In the genomic region with DNA sequence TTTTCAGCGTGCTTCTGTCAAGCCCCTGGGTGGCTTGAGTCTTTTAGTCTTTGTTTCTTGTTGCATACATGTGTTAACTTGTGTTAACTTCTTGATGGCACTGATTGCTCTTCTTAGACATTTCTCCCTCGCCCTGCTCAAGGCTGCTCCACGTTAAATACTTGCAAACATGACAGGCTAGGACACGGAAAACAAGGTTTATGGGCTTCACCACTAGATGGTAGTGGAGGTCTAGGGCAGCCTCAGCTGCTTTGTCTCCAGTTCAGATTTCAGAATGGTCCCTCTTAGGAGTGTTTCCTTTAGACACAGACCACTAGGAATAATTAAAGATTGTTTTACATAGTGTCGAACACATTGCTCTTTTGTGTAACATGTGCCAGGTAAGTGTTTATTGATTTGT, we compare ENCODE assay signal across 9 mouse cellular contexts. TPM values are rescaled to one million over a fixed set of nuclear protein-coding genes. Genes with fewer than 3 reads are reported as not detected.
DNase-seq lines count a peak whose midpoint lies in the region; ATAC-seq and TF ChIP-seq lines count a peak whose summit lies in the region.
"Had no signal": no experiment of that assay in that cellular context is flagged by ENCODE, and none has a peak within 500 bp of the region (broad histone marks: within the 10 kb centered on the region; RNA-seq: fewer than 3 reads in every experiment).

No protein-coding gene starts in this region.

- H3K4me3 ChIP-seq in forebrain, postnatal 0 days (ENCODE audit: low read depth, low read length) = no peak overlapping the region
- no peak overlapping the region for H3K4me3 ChIP-seq in lung, embryonic 15.5 days

- H3K9ac ChIP-seq in forebrain, postnatal 0 days = no peak overlapping the region
- H3K9ac ChIP-seq in lung, embryonic 15.5 days = no peak overlapping the region

- no peaks in the 10 kb centered on the region for H3K27me3 ChIP-seq in forebrain, postnatal 0 days (ENCODE audit: insufficient read depth, low read length)
- H3K27me3 ChIP-seq in lung, embryonic 15.5 days = no peaks in the 10 kb centered on the region

- H3K9me3 ChIP-seq in forebrain, postnatal 0 days (ENCODE audit: low read length) = no peaks in the 10 kb centered on the region
- H3K9me3 ChIP-seq in lung, embryonic 15.5 days = no peaks in the 10 kb centered on the region

- peak; percentile 90 for ATAC-seq in forebrain, postnatal 0 days
- peak; percentile 74; the same call in 1 of the 2 replicates for ATAC-seq in lung, embryonic 15.5 days (ENCODE audit: borderline replicate concordance, extremely low read depth, low FRiP score, low TSS enrichment)
- no peak; the same call in 1 of the 2 replicates for ATAC-seq in megakaryocyte-erythroid progenitor cell, adult 5-6 weeks (replicated peaks; ENCODE audit: low FRiP score, low TSS enrichment, poor library complexity, severe bottlenecking)

- H3K4me1 ChIP-seq in forebrain, postnatal 0 days (ENCODE audit: insufficient read depth) = no peaks in the 10 kb centered on the region
- peaks cover 5% of the 10 kb centered on the region; the same call in 1 of the 2 replicates for H3K4me1 ChIP-seq in lung, embryonic 15.5 days

- 34% methylated on average over 5 of the region's 5 CpGs for WGBS in forebrain, postnatal 0 days
- WGBS in lung, embryonic 15.5 days = 14% methylated on average over 5 of the region's 5 CpGs

- TF ChIP-seq CTCF in forebrain, postnatal 0 days (IDR thresholded peaks at IDR 0.05; ENCODE audit: low read depth) = peak; percentile 87

- H3K36me3 ChIP-seq in forebrain, postnatal 0 days (ENCODE audit: insufficient read depth) = no peaks in the 10 kb centered on the region
- no peaks in the 10 kb centered on the region for H3K36me3 ChIP-seq in lung, embryonic 15.5 days

- H3K4me2 ChIP-seq in forebrain, postnatal 0 days (ENCODE audit: low read depth) = no peak overlapping the region
- no peak overlapping the region for H3K4me2 ChIP-seq in lung, embryonic 15.5 days

- DNase-seq in spleen, adult 18-20 months = peak; percentile 17 to 51
- DNase-seq in spleen, adult 12 weeks (ENCODE audit: low spot score) = no peak
- peak; percentile 8 for DNase-seq in brain, embryonic 18.5 days (ENCODE audit: low read depth, low spot score)
- DNase-seq in forebrain, postnatal 0 days = peak; percentile 75
- DNase-seq in kidney, adult 9 months = peak; percentile 27
- peak; percentile 18 for DNase-seq in retina, adult 2 months (ENCODE audit: low read depth, low spot score)

- H3K27ac ChIP-seq in forebrain, postnatal 0 days (ENCODE audit: low read depth, low read length) = no peak overlapping the region
- no peak overlapping the region for H3K27ac ChIP-seq in lung, embryonic 15.5 days

RNA-seq across cellular contexts. Expression of a gene that starts 19.7 kb away (rescaled TPM):
- total RNA-seq in forebrain, postnatal 0 days (2014; rRNA removed) = not detected in 2 replicates
- polyA plus RNA-seq in forebrain, postnatal 0 days (2015; fragmentation: Nextera tagmentation; extraction: Ambion mirVana) = not detected in 2 replicates
- polyA plus RNA-seq in lung, embryonic 15.5 days (2015; fragmentation: Nextera tagmentation; extraction: Ambion mirVana) = 0.21 and 0.29 TPM in 2 replicates
- total RNA-seq in megakaryocyte-erythroid progenitor cell, adult 5-6 weeks (2014; fragmentation: Nextera tagmentation) = not detected in 2 replicates
- not detected in 2 replicates for total RNA-seq in megakaryocyte-erythroid progenitor cell, adult 5-6 weeks (2017)
- polyA plus RNA-seq: small intestine, adult 2 months had no signal

RNA-seq across cellular contexts. Expression of a gene that starts 21.8 kb away (rescaled TPM):
- total RNA-seq in forebrain, postnatal 0 days (2014; rRNA removed) = 2.2 and 2.6 TPM in 2 replicates
- polyA plus RNA-seq in forebrain, postnatal 0 days (2015; fragmentation: Nextera tagmentation; extraction: Ambion mirVana) = 3.2 TPM in 2 replicates
- 19.1 and 24.7 TPM in 2 replicates for polyA plus RNA-seq in lung, embryonic 15.5 days (2015; fragmentation: Nextera tagmentation; extraction: Ambion mirVana)
- 1.0 TPM in 1 of 2 replicates, not detected in the other for total RNA-seq in megakaryocyte-erythroid progenitor cell, adult 5-6 weeks (2014; fragmentation: Nextera tagmentation)
- total RNA-seq in megakaryocyte-erythroid progenitor cell, adult 5-6 weeks (2017) = 0.23 and 15.0 TPM in 2 replicates

RNA-seq across cellular contexts. Expression of a gene that starts 35.4 kb away (rescaled TPM):
- 2.0 and 2.2 TPM in 2 replicates for total RNA-seq in forebrain, postnatal 0 days (2014; rRNA removed)
- polyA plus RNA-seq in forebrain, postnatal 0 days (2015; fragmentation: Nextera tagmentation; extraction: Ambion mirVana) = 1.8 and 2.1 TPM in 2 replicates
- 1.4 and 1.6 TPM in 2 replicates for polyA plus RNA-seq in lung, embryonic 15.5 days (2015; fragmentation: Nextera tagmentation; extraction: Ambion mirVana)
- not detected in 2 replicates for total RNA-seq in megakaryocyte-erythroid progenitor cell, adult 5-6 weeks (2014; fragmentation: Nextera tagmentation)
- total RNA-seq in megakaryocyte-erythroid progenitor cell, adult 5-6 weeks (2017) = 0.15 TPM in 1 of 2 replicates, not detected in the other
